Mouse (Mus musculus) left cerebral cortex, adult 18-20 months (tissue): ENCODE results near the gene Lhpp. TPM values are rescaled to one million over a fixed set of nuclear protein-coding genes. Genes with fewer than 3 reads are reported as not detected.
A peak's percentile ranks its signal among the peaks of the same experiment; 100 is the strongest.
"Not testable (repeated sequence)": the region's sequence is repeated elsewhere in the genome, so short reads cannot be mapped to it uniquely, and the experiment has no call there.

Source experiments
- DNase-seq, 2 experiments: peaks; one replicate each; pipeline ENCODE4 v3.0.0; 2021 to 2022; ENCODE audit warnings: low spot score in 2 of 2, mixed read lengths in 1 of 2
- total RNA-seq, 2 experiments: library from RNA; stranded (reverse); gene quantifications; 2 replicates each; pipeline ENCODE4 v1.2.3; 2021

Lhpp gene
- total RNA-seq, 2 experiments from 2014 or later: 15.0 to 16.4 TPM

- no peak for DNase-seq
Observed at GRCm38 (mm10) chr7:132641606-132642005, 31.2 kb downstream of the Lhpp start.

- DNase-seq: no peak
Observed at GRCm38 (mm10) chr7:132644605-132645279, 34.3 kb downstream of the Lhpp start.

DNA sequence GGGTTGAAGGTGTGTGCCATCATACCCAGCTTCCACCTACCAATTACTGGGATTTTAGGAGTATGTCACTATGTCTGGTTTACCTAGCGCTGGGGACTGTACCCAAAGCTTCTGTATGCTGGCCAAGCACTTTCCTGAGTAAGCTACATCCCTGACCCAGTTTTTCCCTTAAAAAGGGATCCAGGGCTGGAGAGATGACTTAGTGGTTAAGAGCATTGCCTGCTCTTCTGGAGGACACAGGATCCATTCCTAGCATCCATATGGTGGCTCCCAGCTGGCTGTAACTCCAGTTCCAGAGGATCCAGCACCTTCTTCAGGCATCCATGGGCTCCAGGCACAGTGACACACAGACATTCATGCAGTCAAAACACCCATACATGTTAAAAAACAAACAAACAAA lies 36.1 kb downstream of the Lhpp start:
- DNase-seq: no peak

- no peak for DNase-seq
Observed at GRCm38 (mm10) chr7:132654412-132654811, 44.0 kb downstream of the Lhpp start.

GRCm38 (mm10) chr7:132656075-132656474 lies 45.6 kb downstream of the Lhpp start:
- DNase-seq: peak; percentile 90 to 96

- peak; percentile 89 to 97 for DNase-seq
Observed at GRCm38 (mm10) chr7:132656548-132656947, 46.1 kb downstream of the Lhpp start.

GRCm38 (mm10) chr7:132657371-132658057 lies 47.1 kb downstream of the Lhpp start:
- DNase-seq: no peak

DNA sequence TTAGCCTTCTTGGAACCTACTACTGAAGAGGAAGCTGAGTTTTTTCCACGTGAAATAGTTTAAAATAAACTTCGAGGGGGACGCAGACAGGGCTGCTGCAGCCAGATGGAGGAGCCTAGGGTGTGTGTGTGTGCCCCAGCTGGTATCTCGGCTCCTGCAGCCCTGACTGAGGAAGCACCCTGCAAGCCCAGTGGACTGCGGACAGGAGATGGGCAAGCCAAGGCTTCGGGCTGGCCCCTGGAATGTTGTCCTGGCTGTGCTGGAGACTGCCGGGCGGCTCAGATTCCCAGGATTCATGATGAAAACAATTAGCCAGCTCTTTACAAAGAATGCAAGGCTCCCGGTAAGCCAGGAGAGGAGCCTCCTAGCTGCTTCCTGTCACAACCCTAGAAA lies 47.6 kb downstream of the Lhpp start:
- no peak for DNase-seq

- DNase-seq: no peak
Observed at GRCm38 (mm10) chr7:132658688-132659087, 48.2 kb downstream of the Lhpp start.

GRCm38 (mm10) chr7:132659633-132660032 lies 49.2 kb downstream of the Lhpp start:
- no peak for DNase-seq

- not testable (repeated sequence) for DNase-seq
Observed at GRCm38 (mm10) chr7:132662831-132663230, 52.4 kb downstream of the Lhpp start.

DNA sequence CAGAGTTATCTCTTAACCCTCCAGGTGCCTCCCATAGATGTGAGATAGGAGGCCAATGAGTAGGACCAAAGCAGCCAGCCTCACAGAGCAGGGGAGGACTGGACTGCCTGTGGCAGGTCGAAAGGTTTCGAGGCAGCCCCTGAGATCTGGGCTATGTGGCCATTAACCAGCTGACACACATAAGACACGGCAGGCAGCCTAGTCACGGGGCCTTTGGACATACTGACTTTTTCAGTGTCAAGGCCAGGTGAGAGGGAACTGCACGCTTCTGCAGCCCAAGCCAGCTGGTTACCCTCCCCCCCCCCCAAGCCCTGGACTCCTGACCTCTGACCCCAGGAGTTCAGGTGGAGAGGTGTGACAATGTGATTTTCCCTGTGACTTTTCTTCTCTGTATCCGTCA lies 54.4 kb downstream of the Lhpp start:
- no peak for DNase-seq

DNA sequence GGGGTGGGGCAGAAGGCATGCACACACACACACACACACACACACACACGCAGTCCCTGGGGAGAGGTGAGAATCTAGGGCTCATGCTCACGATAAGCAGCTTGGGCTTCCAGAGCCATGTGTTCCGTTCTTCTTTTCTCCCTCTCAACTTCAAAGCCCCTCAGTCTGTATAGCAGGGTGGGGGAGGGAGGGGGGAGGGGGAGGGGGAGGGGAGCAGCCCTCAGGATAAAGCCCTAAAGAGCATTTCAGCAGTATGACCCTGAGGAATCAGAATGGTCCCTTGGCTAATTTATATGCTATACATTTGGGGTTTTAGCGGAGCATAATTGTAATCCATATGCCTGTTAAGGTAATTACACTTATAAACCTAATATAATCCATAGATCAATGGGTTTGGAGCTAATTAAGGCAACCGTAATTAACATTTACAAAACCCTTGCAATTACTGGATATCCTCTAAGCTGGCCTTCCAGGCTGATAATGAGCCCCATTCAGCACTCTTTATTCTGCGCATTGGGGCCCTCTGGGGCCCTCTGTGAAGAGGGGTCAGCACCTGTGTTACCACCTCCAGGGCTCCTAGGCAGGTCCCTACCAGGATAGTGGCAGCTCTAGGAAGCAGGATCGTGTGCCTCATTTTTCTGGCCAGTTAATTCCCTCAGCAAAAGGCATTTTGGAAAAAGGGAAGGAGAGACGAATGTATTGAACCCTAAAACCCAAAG lies 55.4 kb downstream of the Lhpp start:
- no peak for DNase-seq

DNA sequence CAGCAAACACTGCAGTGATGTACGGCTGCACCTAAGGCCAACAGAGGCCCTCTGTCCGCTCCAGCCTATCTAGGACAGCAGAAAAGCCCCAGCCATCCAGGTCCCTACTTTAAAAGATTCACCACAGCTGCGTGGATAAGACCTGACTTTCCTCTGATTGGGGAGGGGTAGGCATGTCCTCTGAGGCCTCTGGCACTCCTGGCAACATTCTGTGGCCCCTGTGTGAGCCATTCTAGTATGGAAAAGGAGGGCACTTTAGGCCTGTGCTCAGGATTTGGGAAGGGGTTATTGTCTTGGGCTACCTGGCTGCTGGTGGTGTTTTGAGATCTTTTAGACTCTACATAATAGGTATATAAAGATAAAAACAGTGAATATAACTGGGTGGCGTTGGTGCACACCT lies 56.1 kb downstream of the Lhpp start:
- no peak for DNase-seq

GRCm38 (mm10) chr7:132668604-132669003 lies 58.2 kb downstream of the Lhpp start:
- no peak for DNase-seq

DNA sequence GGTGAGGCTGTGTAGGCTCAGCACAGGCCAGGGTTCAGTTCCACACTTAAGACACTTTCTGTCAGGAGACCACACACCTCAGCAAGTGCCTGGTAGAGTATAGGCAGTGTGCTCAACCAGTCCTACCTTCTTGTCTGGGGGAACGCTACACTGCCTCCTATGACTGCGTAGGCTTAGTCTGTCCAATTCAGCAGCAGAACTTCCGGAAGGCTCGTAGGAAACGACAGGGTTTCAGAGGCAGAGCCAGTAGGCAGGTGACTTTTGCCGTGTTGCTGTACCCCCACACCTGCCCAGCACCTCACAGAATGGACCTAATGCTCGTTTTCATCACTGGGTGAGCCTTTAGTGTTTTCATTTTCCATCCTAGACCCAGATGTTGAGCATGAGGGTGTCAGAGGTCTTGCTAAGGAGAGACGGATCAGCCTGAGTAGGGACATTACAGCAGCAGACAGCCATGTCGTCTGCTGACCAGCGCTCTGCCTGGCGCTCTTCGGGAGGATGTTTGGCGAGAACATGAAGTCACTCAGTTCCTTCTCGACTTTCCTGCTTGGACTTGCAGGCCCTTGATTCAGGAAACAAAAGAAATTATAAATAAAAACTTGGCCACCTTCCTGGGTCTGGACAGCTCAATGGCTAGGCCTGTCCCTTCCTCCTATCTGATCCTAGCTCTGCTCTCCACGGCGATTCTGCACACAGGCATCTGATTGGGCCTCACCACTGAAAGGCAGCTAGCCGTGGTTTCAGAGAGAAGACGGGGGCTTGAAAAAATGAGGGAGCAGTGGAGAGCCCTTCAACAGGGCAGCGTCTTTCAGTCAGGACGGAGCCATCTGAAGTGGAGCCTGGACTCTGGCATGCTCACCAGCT lies 59.8 kb downstream of the Lhpp start:
- no peak for DNase-seq

DNA sequence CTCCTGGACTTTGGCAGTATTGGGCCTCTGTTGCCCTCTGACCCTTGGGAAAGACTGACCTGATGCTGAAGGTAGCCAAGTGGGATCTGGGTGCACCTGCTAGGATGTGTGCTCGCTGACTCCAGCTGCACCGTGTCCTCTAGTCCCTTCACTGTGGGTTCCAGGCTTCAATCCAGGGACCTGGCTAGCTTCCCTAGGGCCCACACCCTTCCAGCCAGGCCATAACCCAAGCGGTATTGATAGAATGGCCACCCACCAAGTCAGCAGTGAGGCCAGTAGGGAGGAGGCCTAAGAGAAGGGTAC lies 60.4 kb downstream of the Lhpp start:
- no peak for DNase-seq

DNA sequence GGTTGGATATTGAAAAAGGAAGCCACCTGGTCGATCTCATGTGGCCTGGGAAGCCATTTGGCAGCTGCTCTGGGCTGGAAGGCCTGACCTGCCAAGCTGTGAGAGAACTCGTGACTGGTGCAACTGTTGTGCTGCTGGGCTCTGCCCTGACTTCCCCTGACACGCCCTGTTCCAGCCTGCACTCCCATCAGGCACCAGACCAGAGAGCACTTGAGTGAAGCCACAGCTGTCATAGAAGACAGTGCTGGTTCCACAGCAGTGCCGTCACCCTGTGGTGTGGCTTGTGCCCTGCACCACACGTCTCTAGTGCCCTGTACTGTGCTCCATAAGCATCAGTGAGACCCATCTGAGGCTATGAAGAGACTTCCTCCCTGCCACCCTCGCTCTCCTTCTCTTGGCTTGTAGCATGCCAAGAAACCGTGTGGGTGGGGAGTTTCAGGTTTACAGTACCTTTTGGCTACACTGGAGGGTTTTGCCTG lies 62.1 kb downstream of the Lhpp start:
- DNase-seq: peak; percentile 48 to 63

DNA sequence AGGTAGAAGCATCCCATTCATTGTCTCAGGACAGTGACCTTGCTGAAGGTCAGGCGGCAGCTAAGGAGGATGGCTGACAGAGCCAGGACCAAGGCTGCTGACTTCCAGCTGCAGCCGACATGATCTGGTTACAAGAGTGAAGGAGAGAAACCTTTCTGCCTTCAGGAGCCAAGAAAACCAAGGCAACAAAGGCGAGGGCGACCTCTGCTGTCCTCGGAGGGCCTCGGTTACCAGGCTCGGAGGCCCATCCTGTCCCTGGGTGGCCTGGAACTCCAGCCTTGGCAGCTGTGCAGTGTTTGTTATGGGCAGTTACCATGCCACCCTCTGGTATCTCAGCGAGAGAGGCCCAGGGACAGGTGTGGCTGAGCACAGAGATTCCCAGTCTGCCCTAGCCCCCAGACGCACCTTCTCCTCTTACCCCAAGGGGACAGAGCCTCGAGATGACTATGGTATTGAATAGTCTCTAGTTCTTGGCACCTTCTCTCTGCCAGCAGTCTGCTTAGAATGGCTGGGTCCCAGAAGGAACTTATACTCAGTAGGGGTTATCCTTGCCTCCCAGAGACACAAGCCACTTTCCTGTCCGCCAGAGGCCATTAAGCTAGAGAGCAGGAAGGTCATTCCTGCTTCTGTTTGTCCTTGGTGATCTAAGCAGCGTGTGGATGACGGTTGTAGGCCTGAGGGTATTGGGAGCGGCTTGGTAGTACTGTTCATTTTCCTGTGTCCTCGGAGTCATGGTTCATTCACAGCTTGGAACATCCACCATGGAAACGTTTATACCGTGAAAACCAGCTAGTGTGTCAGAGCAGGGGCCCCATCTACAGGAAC lies 63.7 kb downstream of the Lhpp start:
- DNase-seq: no peak

DNA sequence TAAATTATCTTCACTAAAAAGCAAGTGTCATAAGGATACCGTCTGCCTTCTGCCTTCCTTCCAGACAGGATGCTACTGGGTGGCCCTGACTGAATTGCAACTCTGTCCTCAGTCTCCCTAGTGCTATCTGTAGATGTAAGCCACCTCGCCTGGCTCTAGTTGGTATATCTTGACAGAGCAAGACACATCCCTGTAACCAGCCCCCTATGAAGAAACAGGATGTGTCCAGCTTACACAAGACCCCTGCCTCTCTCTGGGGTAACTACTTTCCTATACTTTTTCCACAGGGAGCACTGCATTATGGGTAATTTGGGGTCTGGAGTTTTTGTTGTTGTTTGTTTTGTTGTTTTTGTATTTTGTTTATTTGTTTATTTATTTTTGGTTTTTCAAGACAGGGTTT lies 65.5 kb downstream of the Lhpp start:
- DNase-seq: no peak

GRCm38 (mm10) chr7:132679117-132679516 lies 68.7 kb downstream of the Lhpp start:
- no peak for DNase-seq
